Mouse (Mus musculus): Measurements from ENCODE around the gene Gas7. TPM values are rescaled to one million over a fixed set of nuclear protein-coding genes. Genes with fewer than 3 reads are reported as not detected.

Gas7 gene
- total RNA-seq, 1 experiment from 2014 or later = 12.4 TPM

- ATAC-seq (replicated peaks; ENCODE audit: insufficient number of reproducible peaks, low FRiP score, low TSS enrichment, poor library complexity, severe bottlenecking) = no peak
These were observed 185.1 kb downstream of the Gas7 start for GRCm38 (mm10) chr11:67640299-67640698.

- ATAC-seq (replicated peaks; ENCODE audit: insufficient number of reproducible peaks, low FRiP score, low TSS enrichment, poor library complexity, severe bottlenecking) = no peak
These were observed 187.2 kb downstream of the Gas7 start for GRCm38 (mm10) chr11:67642421-67642820.

GRCm38 (mm10) chr11:67642835-67643234 is 187.6 kb downstream of the Gas7 start:
- no peak for ATAC-seq (replicated peaks; ENCODE audit: insufficient number of reproducible peaks, low FRiP score, low TSS enrichment, poor library complexity, severe bottlenecking)

GRCm38 (mm10) chr11:67643465-67643864 is 188.2 kb downstream of the Gas7 start:
- ATAC-seq (replicated peaks; ENCODE audit: insufficient number of reproducible peaks, low FRiP score, low TSS enrichment, poor library complexity, severe bottlenecking) = no peak

- no peak for ATAC-seq (replicated peaks; ENCODE audit: insufficient number of reproducible peaks, low FRiP score, low TSS enrichment, poor library complexity, severe bottlenecking)
These were observed 189.5 kb downstream of the Gas7 start for GRCm38 (mm10) chr11:67644632-67645149.

- ATAC-seq (replicated peaks; ENCODE audit: insufficient number of reproducible peaks, low FRiP score, low TSS enrichment, poor library complexity, severe bottlenecking) = peak; percentile 71
These were observed 192.5 kb downstream of the Gas7 start for GRCm38 (mm10) chr11:67647745-67648144.

GRCm38 (mm10) chr11:67648651-67649407 is 193.6 kb downstream of the Gas7 start:
- ATAC-seq (replicated peaks; ENCODE audit: insufficient number of reproducible peaks, low FRiP score, low TSS enrichment, poor library complexity, severe bottlenecking) = no peak

GRCm38 (mm10) chr11:67649971-67650707 is 194.9 kb downstream of the Gas7 start:
- ATAC-seq (replicated peaks; ENCODE audit: insufficient number of reproducible peaks, low FRiP score, low TSS enrichment, poor library complexity, severe bottlenecking) = no peak

GRCm38 (mm10) chr11:67651731-67652130 is 196.5 kb downstream of the Gas7 start:
- no peak for ATAC-seq (replicated peaks; ENCODE audit: insufficient number of reproducible peaks, low FRiP score, low TSS enrichment, poor library complexity, severe bottlenecking)

- ATAC-seq (replicated peaks; ENCODE audit: insufficient number of reproducible peaks, low FRiP score, low TSS enrichment, poor library complexity, severe bottlenecking) = no peak
These were observed 197.1 kb downstream of the Gas7 start for GRCm38 (mm10) chr11:67652194-67652892.

- ATAC-seq (replicated peaks; ENCODE audit: insufficient number of reproducible peaks, low FRiP score, low TSS enrichment, poor library complexity, severe bottlenecking) = no peak
These were observed 197.6 kb downstream of the Gas7 start for GRCm38 (mm10) chr11:67652893-67653255.

GRCm38 (mm10) chr11:67653521-67654090 is 198.4 kb downstream of the Gas7 start:
- no peak for ATAC-seq (replicated peaks; ENCODE audit: insufficient number of reproducible peaks, low FRiP score, low TSS enrichment, poor library complexity, severe bottlenecking)

GRCm38 (mm10) chr11:67654514-67654913 is 199.3 kb downstream of the Gas7 start:
- no peak for ATAC-seq (replicated peaks; ENCODE audit: insufficient number of reproducible peaks, low FRiP score, low TSS enrichment, poor library complexity, severe bottlenecking)

GRCm38 (mm10) chr11:67655236-67655959 is 200.2 kb downstream of the Gas7 start:
- no peak for ATAC-seq (replicated peaks; ENCODE audit: insufficient number of reproducible peaks, low FRiP score, low TSS enrichment, poor library complexity, severe bottlenecking)

- ATAC-seq (replicated peaks; ENCODE audit: insufficient number of reproducible peaks, low FRiP score, low TSS enrichment, poor library complexity, severe bottlenecking) = no peak
These were observed 201.1 kb downstream of the Gas7 start for GRCm38 (mm10) chr11:67656366-67656765.

- ATAC-seq (replicated peaks; ENCODE audit: insufficient number of reproducible peaks, low FRiP score, low TSS enrichment, poor library complexity, severe bottlenecking) = no peak
These were observed 201.6 kb downstream of the Gas7 start for GRCm38 (mm10) chr11:67656811-67657210.

- no peak for ATAC-seq (replicated peaks; ENCODE audit: insufficient number of reproducible peaks, low FRiP score, low TSS enrichment, poor library complexity, severe bottlenecking)
These were observed 202.6 kb downstream of the Gas7 start for GRCm38 (mm10) chr11:67657685-67658382.

- ATAC-seq (replicated peaks; ENCODE audit: insufficient number of reproducible peaks, low FRiP score, low TSS enrichment, poor library complexity, severe bottlenecking) = no peak
These were observed 206.2 kb downstream of the Gas7 start for GRCm38 (mm10) chr11:67661465-67661864.
